Mouse (Mus musculus): ENCODE measurements around the gene Hc. TPM values are rescaled to one million over a fixed set of nuclear protein-coding genes. Genes with fewer than 3 reads are reported as not detected.

Gene Hc
- polyA plus RNA-seq, 1 experiment from 2014 or later: 1.6 TPM

DNA sequence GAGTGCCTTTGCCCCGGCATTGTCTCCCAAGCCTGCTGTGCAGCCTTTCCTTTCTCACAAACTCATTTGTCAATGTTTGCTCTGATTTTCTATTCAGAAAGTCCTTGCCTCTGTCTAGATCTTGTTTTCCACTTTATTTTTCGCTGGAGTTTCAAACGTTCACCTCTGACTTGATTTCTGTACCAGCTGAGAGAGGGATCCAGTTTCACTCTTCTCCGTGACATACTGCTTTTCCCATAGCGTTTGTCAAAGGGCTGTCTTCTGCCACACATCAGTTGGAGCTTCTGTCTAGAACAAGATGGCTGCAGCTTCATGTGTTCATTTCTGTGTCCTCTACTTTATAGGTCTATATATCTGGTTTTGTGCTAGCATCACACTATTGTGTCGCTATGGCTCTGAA, 17.9 kb upstream of the Hc start:
- H3K27ac ChIP-seq: no peak overlapping the region
- WGBS: 60% methylated on average over 6 of the region's 6 CpGs
- H3K4me3 ChIP-seq: no peak overlapping the region
- no peak overlapping the region for H3K9ac ChIP-seq
- no peaks in the 10 kb centered on the region for H3K36me3 ChIP-seq
- H3K4me2 ChIP-seq: no peak overlapping the region
- no peaks in the 10 kb centered on the region for H3K27me3 ChIP-seq
- no peaks in the 10 kb centered on the region for H3K9me3 ChIP-seq
- H3K4me1 ChIP-seq: no peaks in the 10 kb centered on the region
- no peak for ATAC-seq (ENCODE audit: borderline replicate concordance, extremely low read depth, low FRiP score, low TSS enrichment)

- Histone ChIP-seq H3K9ac (no peak overlapping the region), H3K4me2 (no peak overlapping the region), H3K27me3 (no peaks in the 10 kb centered on the region), H3K27ac (no peak overlapping the region), H3K36me3 (no peaks in the 10 kb centered on the region), H3K4me1 (no peaks in the 10 kb centered on the region), H3K9me3 (no peaks in the 10 kb centered on the region; the same call in 1 of the 2 replicates), H3K4me3 (no peak overlapping the region)
- ATAC-seq (ENCODE audit: borderline replicate concordance, extremely low read depth, low FRiP score, low TSS enrichment): no peak
- WGBS: 87% methylated on average over 3 of the region's 3 CpGs
These were observed 13.1 kb upstream of the Hc start for GRCm38 (mm10) chr2:35074328-35074727.

- no peaks in the 10 kb centered on the region; the same call in 1 of the 2 replicates for H3K9me3 ChIP-seq
- no peaks in the 10 kb centered on the region for H3K36me3 ChIP-seq
- no peak for ATAC-seq (ENCODE audit: borderline replicate concordance, extremely low read depth, low FRiP score, low TSS enrichment)
- H3K27me3 ChIP-seq: no peaks in the 10 kb centered on the region
- no peak overlapping the region for H3K4me2 ChIP-seq
- no peaks in the 10 kb centered on the region for H3K4me1 ChIP-seq
- peak overlapping the region; percentile 66 for H3K27ac ChIP-seq
- WGBS: 38% methylated on average over 2 of the region's 2 CpGs
- no peak overlapping the region for H3K4me3 ChIP-seq
- H3K9ac ChIP-seq: no peak overlapping the region
These were observed 11.3 kb upstream of the Hc start for GRCm38 (mm10) chr2:35072547-35072946.

DNA sequence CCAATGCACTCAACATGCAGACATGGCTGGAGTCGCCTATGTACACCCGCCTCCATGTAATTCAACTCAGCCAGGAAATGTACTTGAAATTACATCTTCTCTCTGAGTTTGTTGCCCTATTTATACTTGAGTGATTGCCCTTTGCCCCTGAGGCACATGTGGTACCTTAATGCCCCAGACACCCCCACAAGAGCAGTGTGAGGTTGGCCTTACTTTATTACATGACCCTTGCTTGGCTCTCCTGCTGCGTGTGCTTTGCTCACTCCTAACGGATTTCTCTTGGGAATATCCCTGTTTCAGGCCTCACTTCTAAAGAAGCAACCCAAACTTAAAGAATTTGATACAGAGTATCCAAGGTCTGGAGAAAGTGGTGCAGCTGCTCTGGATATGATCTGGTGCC, 9.0 kb upstream of the Hc start:
- Histone ChIP-seq H3K4me1 (no peaks in the 10 kb centered on the region), H3K27ac (no peak overlapping the region), H3K9ac (no peak overlapping the region), H3K27me3 (no peaks in the 10 kb centered on the region), H3K4me2 (no peak overlapping the region), H3K9me3 (no peaks in the 10 kb centered on the region; the same call in 1 of the 2 replicates), H3K36me3 (no peaks in the 10 kb centered on the region), H3K4me3 (no peak overlapping the region)
- 76% methylated on average over 4 of the region's 4 CpGs for WGBS
- no peak for ATAC-seq (ENCODE audit: borderline replicate concordance, extremely low read depth, low FRiP score, low TSS enrichment)

GRCm38 (mm10) chr2:35069124-35069523, 7.9 kb upstream of the Hc start:
- no peak overlapping the region for H3K4me2 ChIP-seq
- H3K9me3 ChIP-seq: no peaks in the 10 kb centered on the region; the same call in 1 of the 2 replicates
- WGBS: 81% methylated on average over 1 of the region's 1 CpGs
- H3K4me3 ChIP-seq: no peak overlapping the region
- no peaks in the 10 kb centered on the region for H3K36me3 ChIP-seq
- no peak overlapping the region for H3K27ac ChIP-seq
- H3K4me1 ChIP-seq: no peaks in the 10 kb centered on the region
- no peak overlapping the region for H3K9ac ChIP-seq
- H3K27me3 ChIP-seq: no peaks in the 10 kb centered on the region
- ATAC-seq (ENCODE audit: borderline replicate concordance, extremely low read depth, low FRiP score, low TSS enrichment): no peak

DNA sequence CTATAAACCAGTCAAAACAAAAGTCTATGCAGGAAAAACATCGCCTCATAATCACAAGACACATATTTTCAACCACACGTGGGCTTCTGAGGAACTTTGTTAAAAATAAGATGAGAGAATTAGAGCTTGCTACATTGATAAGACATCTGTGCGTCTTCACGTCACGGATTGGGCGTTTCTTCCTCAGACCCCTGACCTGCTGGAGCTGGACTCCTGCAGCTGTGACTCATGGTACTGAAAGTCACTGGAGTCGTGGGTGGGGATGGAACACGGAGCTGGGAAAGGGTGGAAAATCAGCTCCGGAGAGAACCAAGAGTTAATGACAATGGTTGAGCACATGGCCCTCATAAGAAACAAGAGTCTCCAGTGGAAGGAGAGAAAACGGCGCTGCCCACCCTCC, 5.9 kb upstream of the Hc start:
- Histone ChIP-seq H3K27me3 (no peaks in the 10 kb centered on the region), H3K36me3 (no peaks in the 10 kb centered on the region), H3K4me2 (no peak overlapping the region), H3K4me3 (no peak overlapping the region), H3K9me3 (no peaks in the 10 kb centered on the region), H3K4me1 (no peaks in the 10 kb centered on the region), H3K27ac (no peak overlapping the region), H3K9ac (no peak overlapping the region)
- no peak for ATAC-seq (ENCODE audit: borderline replicate concordance, extremely low read depth, low FRiP score, low TSS enrichment)
- 80% methylated on average over 11 of the region's 11 CpGs for WGBS

DNA sequence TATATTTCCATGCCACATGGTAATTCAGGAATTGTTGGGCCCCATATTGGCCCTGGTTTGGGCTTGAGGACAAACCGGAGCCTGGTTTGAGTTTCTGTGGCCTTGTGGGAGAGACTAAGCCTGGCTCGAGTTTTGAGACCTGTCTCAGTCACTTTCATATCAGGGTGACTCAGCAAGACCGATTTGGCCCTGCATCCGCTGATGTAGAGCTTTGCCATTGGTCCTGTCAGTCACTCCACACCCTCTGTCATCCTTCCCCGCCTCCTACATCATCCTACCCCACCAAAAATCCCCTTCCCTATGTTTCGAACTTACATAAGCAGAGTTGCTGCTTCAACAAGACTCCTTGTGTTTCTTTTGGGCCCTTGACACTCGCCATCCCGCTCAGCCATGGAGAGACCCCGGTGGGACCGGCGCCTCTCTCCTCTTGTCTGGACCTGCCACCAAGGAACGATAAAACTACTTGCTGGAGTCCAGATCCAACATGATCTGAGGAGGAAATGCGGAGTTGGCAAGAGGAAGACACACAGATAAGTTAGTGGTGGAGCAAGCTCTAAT, 5.4 kb upstream of the Hc start:
- H3K9ac ChIP-seq: no peak overlapping the region
- no peak overlapping the region for H3K4me2 ChIP-seq
- no peaks in the 10 kb centered on the region for H3K36me3 ChIP-seq
- H3K9me3 ChIP-seq: no peaks in the 10 kb centered on the region
- no peak overlapping the region for H3K4me3 ChIP-seq
- no peak overlapping the region for H3K27ac ChIP-seq
- no peaks in the 10 kb centered on the region for H3K27me3 ChIP-seq
- no peaks in the 10 kb centered on the region for H3K4me1 ChIP-seq
- no peak for ATAC-seq (ENCODE audit: borderline replicate concordance, extremely low read depth, low FRiP score, low TSS enrichment)
- 86% methylated on average over 13 of the region's 13 CpGs for WGBS

DNA sequence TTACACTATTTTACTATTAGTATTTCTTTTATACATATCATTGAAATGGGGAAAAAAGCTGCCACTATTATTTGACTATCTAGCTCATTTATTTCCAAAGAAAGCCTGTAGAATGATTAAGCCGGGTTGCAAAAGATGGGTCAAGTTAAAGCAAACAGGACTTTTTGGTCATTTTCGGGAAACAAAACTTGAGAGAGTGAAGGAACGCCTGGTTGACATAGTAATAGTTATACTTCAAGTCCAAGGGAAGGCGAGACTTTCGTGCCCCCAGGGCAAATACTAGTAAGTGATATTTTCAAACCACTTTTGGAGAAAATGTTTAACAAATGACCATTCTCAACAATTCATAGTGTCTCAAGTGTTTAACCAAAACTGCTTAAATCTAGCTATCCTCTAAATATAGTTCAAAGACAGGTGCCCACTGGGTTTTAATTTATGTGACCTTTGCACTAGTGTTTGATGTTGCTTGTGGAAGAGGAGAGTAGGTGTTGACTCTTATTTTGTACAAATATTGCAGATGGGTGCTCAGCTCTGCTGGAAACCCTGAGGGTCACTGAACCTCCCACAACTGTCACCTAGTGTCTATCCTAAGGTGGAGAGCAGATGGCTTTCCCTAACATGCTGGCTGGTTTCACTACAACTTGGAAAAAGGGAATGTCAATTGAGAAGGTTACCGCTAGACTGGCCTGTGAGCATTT, 2.2 kb upstream of the Hc start:
- 54% methylated on average over 6 of the region's 6 CpGs for WGBS
- no peak for ATAC-seq (ENCODE audit: borderline replicate concordance, extremely low read depth, low FRiP score, low TSS enrichment)
- 0 out of 2 replicates have a peak, but pooled peaks cover 3% of the 10 kb centered on the region for H3K4me1 ChIP-seq
- no peak overlapping the region for H3K4me2 ChIP-seq
- no peak overlapping the region for H3K9ac ChIP-seq
- no peaks in the 10 kb centered on the region for H3K27me3 ChIP-seq
- no peaks in the 10 kb centered on the region for H3K36me3 ChIP-seq
- H3K27ac ChIP-seq: 0 out of 2 replicates have a peak overlapping the region, but pooled peaks have one; percentile 20
- H3K4me3 ChIP-seq: no peak overlapping the region
- no peaks in the 10 kb centered on the region for H3K9me3 ChIP-seq

DNA sequence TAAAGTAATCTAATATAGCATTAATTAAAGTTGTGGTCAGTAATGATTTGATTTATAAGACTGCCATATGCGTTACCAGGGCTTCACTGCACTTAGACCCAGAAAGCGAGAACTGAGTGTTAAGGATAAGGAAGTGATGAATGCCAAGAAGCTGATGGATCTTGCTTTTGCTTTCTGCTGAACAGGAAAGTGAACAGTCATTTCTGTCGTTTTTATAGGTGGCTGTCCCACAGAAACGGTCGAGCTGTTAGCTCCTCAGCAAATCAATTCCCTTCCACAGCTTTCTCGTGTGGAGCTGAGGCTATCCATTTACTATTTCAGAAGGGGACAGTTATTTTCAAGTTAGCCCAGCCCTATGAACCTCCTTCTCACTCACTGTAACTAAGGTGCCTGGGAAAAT, 341 bp downstream of the Hc start:
- H3K4me3 ChIP-seq: no peak overlapping the region
- H3K36me3 ChIP-seq: no peaks in the 10 kb centered on the region
- 0 out of 2 replicates have a peak, but pooled peaks cover 3% of the 10 kb centered on the region for H3K4me1 ChIP-seq
- ATAC-seq (ENCODE audit: borderline replicate concordance, extremely low read depth, low FRiP score, low TSS enrichment): no peak
- no peaks in the 10 kb centered on the region for H3K27me3 ChIP-seq
- H3K4me2 ChIP-seq: peak overlapping the region; percentile 16; the same call in 1 of the 2 replicates
- H3K9ac ChIP-seq: no peak overlapping the region
- WGBS: 29% methylated on average over 6 of the region's 6 CpGs
- no peaks in the 10 kb centered on the region for H3K9me3 ChIP-seq
- no peak overlapping the region for H3K27ac ChIP-seq

- no peak overlapping the region for H3K4me3 ChIP-seq
- H3K27ac ChIP-seq: no peak overlapping the region
- H3K9ac ChIP-seq: no peak overlapping the region
- no peaks in the 10 kb centered on the region for H3K36me3 ChIP-seq
- no peaks in the 10 kb centered on the region for H3K27me3 ChIP-seq
- H3K4me1 ChIP-seq: 0 out of 2 replicates have a peak, but pooled peaks cover 3% of the 10 kb centered on the region
- 60% methylated on average over 5 of the region's 5 CpGs for WGBS
- no peak overlapping the region for H3K4me2 ChIP-seq
- no peaks in the 10 kb centered on the region for H3K9me3 ChIP-seq
- no peak for ATAC-seq (ENCODE audit: borderline replicate concordance, extremely low read depth, low FRiP score, low TSS enrichment)
These were observed 982 bp downstream of the Hc start for GRCm38 (mm10) chr2:35060256-35060655.

DNA sequence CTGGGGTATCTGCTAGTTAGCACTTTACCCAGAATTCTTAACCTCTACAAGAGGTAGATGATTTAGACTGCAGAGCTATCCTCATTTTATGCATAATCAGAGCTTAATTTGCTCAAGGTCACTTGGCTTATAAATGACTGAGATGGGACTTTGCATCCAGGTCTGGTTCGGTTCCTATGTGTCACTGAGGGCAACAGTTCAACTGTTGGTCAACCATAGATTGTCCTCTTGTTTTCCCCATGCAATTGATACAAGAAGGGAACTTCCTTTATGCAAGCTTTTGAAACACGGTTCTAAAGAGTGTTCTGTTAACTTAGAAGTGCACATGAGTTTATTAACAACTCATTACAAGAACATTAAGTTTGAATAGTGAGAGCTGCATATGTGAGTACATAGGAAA, 2.9 kb downstream of the Hc start:
- Histone ChIP-seq H3K9me3 (no peaks in the 10 kb centered on the region), H3K4me1 (0 out of 2 replicates have a peak, but pooled peaks cover 3% of the 10 kb centered on the region), H3K4me2 (no peak overlapping the region), H3K4me3 (no peak overlapping the region), H3K27ac (no peak overlapping the region), H3K36me3 (no peaks in the 10 kb centered on the region), H3K27me3 (no peaks in the 10 kb centered on the region), H3K9ac (no peak overlapping the region)
- ATAC-seq (ENCODE audit: borderline replicate concordance, extremely low read depth, low FRiP score, low TSS enrichment): no peak
- WGBS: 68% methylated on average over 2 of the region's 2 CpGs

DNA sequence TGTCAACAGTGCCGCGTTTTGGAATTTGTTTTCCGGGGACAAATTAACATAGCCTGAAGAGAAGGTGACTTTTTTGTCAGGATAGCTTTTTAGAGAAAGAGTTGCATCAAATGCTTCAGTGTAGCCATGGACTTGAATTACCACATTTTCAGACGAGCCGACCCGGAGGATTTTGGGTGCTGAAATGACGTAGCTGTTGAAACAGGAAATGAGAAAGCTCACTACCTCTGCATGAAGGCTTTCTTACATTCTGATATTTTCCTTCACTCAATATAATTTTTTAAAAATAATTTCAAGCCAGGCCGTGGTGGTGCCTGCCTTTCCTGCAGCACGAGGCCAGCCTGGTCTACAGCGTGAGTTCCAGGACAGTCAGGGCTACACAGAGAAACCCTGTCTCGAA, 4.0 kb downstream of the Hc start:
- Histone ChIP-seq H3K36me3 (no peaks in the 10 kb centered on the region), H3K4me3 (no peak overlapping the region), H3K27ac (no peak overlapping the region), H3K4me1 (0 out of 2 replicates have a peak, but pooled peaks cover 3% of the 10 kb centered on the region), H3K9ac (no peak overlapping the region), H3K9me3 (no peaks in the 10 kb centered on the region), H3K27me3 (no peaks in the 10 kb centered on the region), H3K4me2 (no peak overlapping the region)
- WGBS: 82% methylated on average over 11 of the region's 11 CpGs
- ATAC-seq (ENCODE audit: borderline replicate concordance, extremely low read depth, low FRiP score, low TSS enrichment): no peak
